In genomic region chr11:72044231-72044630, GRCm38 (mm10) we compare ENCODE assay signal across 12 mouse cellular contexts. TPM values are rescaled to one million over a fixed set of nuclear protein-coding genes. Genes with fewer than 3 reads are reported as not detected.
DNase-seq lines count a peak whose midpoint lies in the region; ATAC-seq and TF ChIP-seq lines count a peak whose summit lies in the region.
"Had no signal": no experiment of that assay in that cellular context is flagged by ENCODE, and none has a peak within 500 bp of the region (broad histone marks: within the 10 kb centered on the region; RNA-seq: fewer than 3 reads in every experiment).

No protein-coding gene starts in this region.

- H3K4me3 ChIP-seq in heart, embryonic 13.5 days, result peak overlapping the region; percentile 81
- H3K4me3 ChIP-seq in lung, embryonic 14.5 days (ENCODE audit: low read depth, low read length), result peak overlapping the region; percentile 68; the same call in 1 of the 2 replicates
- H3K4me3 ChIP-seq in forebrain, embryonic 14.5 days (ENCODE audit: low read depth, low read length), result no peak overlapping the region
- H3K4me3 ChIP-seq: left cerebral cortex, adult 2 months had no signal

- peak overlapping the region; percentile 92 for H3K4me2 ChIP-seq in heart, embryonic 13.5 days
- peak overlapping the region; percentile 65 for H3K4me2 ChIP-seq in lung, embryonic 14.5 days
- peak overlapping the region; percentile 90 for H3K4me2 ChIP-seq in forebrain, embryonic 14.5 days (ENCODE audit: low read length)

- 0 out of 2 replicates have a peak overlapping the region, but pooled peaks have one; percentile 86 for H3K9ac ChIP-seq in heart, embryonic 13.5 days
- no peak overlapping the region for H3K9ac ChIP-seq in lung, embryonic 14.5 days
- peak overlapping the region; percentile 13; the same call in 1 of the 2 replicates for H3K9ac ChIP-seq in forebrain, embryonic 14.5 days (ENCODE audit: low read length)

- no peak for ATAC-seq in heart, embryonic 13.5 days (ENCODE audit: extremely low read depth, insufficient number of reproducible peaks, low FRiP score, low TSS enrichment)
- no peak for ATAC-seq in lung, embryonic 14.5 days (ENCODE audit: insufficient read depth)
- ATAC-seq in forebrain, embryonic 14.5 days, result no peak

- intact Hi-C loops in heart, postnatal 25 days (cut with DNase I), result no loop called here

- H3K27ac ChIP-seq in heart, embryonic 13.5 days (replicated peaks), result no peak overlapping the region
- no peak overlapping the region for H3K27ac ChIP-seq in lung, embryonic 14.5 days (ENCODE audit: low read depth)
- H3K27ac ChIP-seq in forebrain, embryonic 14.5 days (ENCODE audit: low read depth, low read length), result no peak overlapping the region
- H3K27ac ChIP-seq: left cerebral cortex, adult 2 months had no signal

- no peak for DNase-seq in heart, postnatal 25 days (ENCODE audit: low spot score)
- no peak for DNase-seq in lung, embryonic 14.5 days
- no peak for DNase-seq in lung, postnatal 4 days
- DNase-seq in adrenal gland, postnatal 14 days, result peak; percentile 35
- DNase-seq in forebrain, embryonic 14.5 days (ENCODE audit: low spot score), result no peak
- no peak for DNase-seq in cerebellum, postnatal 36 days
- no peak for DNase-seq in right cerebral cortex, adult 2 months (ENCODE audit: low spot score in 2 of 2)
- DNase-seq: heart, adult 18-20 months; kidney, postnatal 4 days; thymus, adult 2 months had no signal

- H3K27me3 ChIP-seq in heart, embryonic 13.5 days (replicated peaks), result peaks cover 5% of the 10 kb centered on the region
- no peaks in the 10 kb centered on the region for H3K27me3 ChIP-seq in lung, embryonic 14.5 days (ENCODE audit: insufficient read depth, low read length)
- no peaks in the 10 kb centered on the region for H3K27me3 ChIP-seq in forebrain, embryonic 14.5 days (replicated peaks; ENCODE audit: control insufficient read depth, insufficient read depth, low read length)

- H3K36me3 ChIP-seq in heart, embryonic 13.5 days, result peaks cover 42% of the 10 kb centered on the region
- peaks cover 42% of the 10 kb centered on the region for H3K36me3 ChIP-seq in lung, embryonic 14.5 days (ENCODE audit: insufficient read depth)
- H3K36me3 ChIP-seq in forebrain, embryonic 14.5 days (ENCODE audit: control insufficient read depth, insufficient read depth, low read length), result peaks cover 15% of the 10 kb centered on the region

- no peaks in the 10 kb centered on the region for H3K9me3 ChIP-seq in heart, embryonic 13.5 days
- H3K9me3 ChIP-seq in lung, embryonic 14.5 days (ENCODE audit: low read depth, low read length), result no peaks in the 10 kb centered on the region
- H3K9me3 ChIP-seq in forebrain, embryonic 14.5 days (replicated peaks; ENCODE audit: control insufficient read depth, low read length), result no peaks in the 10 kb centered on the region

- H3K4me1 ChIP-seq in heart, embryonic 13.5 days, result peaks cover 46% of the 10 kb centered on the region
- peaks cover 11% of the 10 kb centered on the region; the same call in 1 of the 2 replicates for H3K4me1 ChIP-seq in lung, embryonic 14.5 days (ENCODE audit: insufficient read depth)
- H3K4me1 ChIP-seq in forebrain, embryonic 14.5 days (ENCODE audit: control insufficient read depth, insufficient read depth, low read length), result peaks cover 23% of the 10 kb centered on the region

- 79% methylated on average over 3 of the region's 3 CpGs for WGBS in heart, embryonic 13.5 days
- WGBS in lung, embryonic 14.5 days, result 75% methylated on average over 3 of the region's 3 CpGs
- WGBS in forebrain, embryonic 14.5 days, result 90% methylated on average over 3 of the region's 3 CpGs

- TF ChIP-seq CTCF in lung, embryonic 14.5 days (IDR thresholded peaks at IDR 0.05; ENCODE audit: low read depth), result no peak

RNA-seq across cellular contexts. Expression of gene Pimreg, which starts 2.4 kb away (rescaled TPM):
- 84.8 and 87.5 TPM in 2 replicates for polyA plus RNA-seq in heart, embryonic 13.5 days (2015; fragmentation: Nextera tagmentation; extraction: Ambion mirVana)
- 1 to 10 TPM; 1.0 to 2.6 TPM for total RNA-seq in heart, postnatal 25 days (2021)
- 158 and 165 TPM in 2 replicates for polyA plus RNA-seq in lung, embryonic 14.5 days (2014; fragmentation: Nextera tagmentation; extraction: Ambion mirVana)
- total RNA-seq in adrenal gland, postnatal 14 days (2021), result 13.2 and 13.4 TPM in 2 replicates
- polyA plus RNA-seq in forebrain, embryonic 14.5 days (2014; fragmentation: Nextera tagmentation; extraction: Ambion mirVana), result 97.8 and 123 TPM in 2 replicates

RNA-seq across cellular contexts. Expression of gene Aipl1, which starts 6.9 kb away (rescaled TPM):
- 0.57 and 0.98 TPM in 2 replicates for polyA plus RNA-seq in heart, embryonic 13.5 days (2015; fragmentation: Nextera tagmentation; extraction: Ambion mirVana)
- total RNA-seq in heart, postnatal 25 days (2021), result not detected
- 0.20 and 0.38 TPM in 2 replicates for polyA plus RNA-seq in lung, embryonic 14.5 days (2014; fragmentation: Nextera tagmentation; extraction: Ambion mirVana)
- total RNA-seq in adrenal gland, postnatal 14 days (2021), result 0.15 and 0.41 TPM in 2 replicates
- 0.09 TPM in 2 replicates for polyA plus RNA-seq in forebrain, embryonic 14.5 days (2014; fragmentation: Nextera tagmentation; extraction: Ambion mirVana)
- total RNA-seq: heart, adult 18-20 months; left cerebral cortex, adult 2 months had no signal
